Mouse (Mus musculus): ENCODE measurements around the gene Lgals3bp. TPM values are rescaled to one million over a fixed set of nuclear protein-coding genes. Genes with fewer than 3 reads are reported as not detected.

Lgals3bp gene
- total RNA-seq, 1 experiment: 1.5 TPM

DNA sequence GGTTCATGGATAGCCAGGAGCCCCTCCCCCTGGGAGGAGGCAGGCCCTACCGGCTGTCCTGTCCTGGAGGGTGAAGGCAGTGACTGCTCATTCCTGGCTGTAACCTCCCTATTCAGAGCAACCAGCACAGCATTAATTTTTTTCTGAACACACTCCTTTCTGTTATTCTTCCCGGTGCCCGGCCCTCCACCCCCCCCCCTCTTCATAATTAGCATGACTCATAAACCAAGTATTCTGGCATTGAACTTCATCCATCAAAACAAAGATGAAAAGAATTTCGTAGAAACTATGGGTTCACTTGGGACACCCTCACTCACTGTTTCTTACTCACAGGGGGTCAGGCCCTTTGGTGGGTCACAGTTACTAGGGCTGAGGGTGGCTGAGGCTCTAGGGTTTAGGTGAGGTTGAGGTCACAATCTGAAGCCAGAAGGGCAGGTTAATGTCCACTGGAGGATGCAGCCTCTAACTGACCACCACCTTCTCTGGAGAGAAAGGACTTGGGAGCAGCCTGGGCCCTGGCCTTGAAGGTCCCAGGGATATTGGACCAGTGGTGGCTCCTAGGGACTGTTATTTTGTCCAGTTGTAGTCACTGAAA, 28.5 kb upstream of the Lgals3bp start:
- peaks cover 0 to 10% of the 10 kb centered on the region in 2 experiments; a peak in 3 of 4 replicates for H3K4me1 ChIP-seq (ENCODE audit: control insufficient read depth in 2 of 2, insufficient read depth in 2 of 2, low read length in 2 of 2, poor library complexity in 1 of 2)
- H3K4me3 ChIP-seq (ENCODE audit: insufficient read depth in 1 of 2, low read depth in 1 of 2, low read length in 2 of 2, poor library complexity in 1 of 2, severe bottlenecking in 1 of 2): no peak overlapping the region
- no peaks in the 10 kb centered on the region for H3K36me3 ChIP-seq (ENCODE audit: control insufficient read depth, insufficient read depth, low read length, poor library complexity, severe bottlenecking)
- TF ChIP-seq CHD2 (IDR thresholded peaks at IDR 0.05; ENCODE audit: low read depth, low read length): no peak
- no peak overlapping the region for H3K27ac ChIP-seq (ENCODE audit: insufficient read depth, low read depth, low read length, poor library complexity, severe bottlenecking)
- H3K9ac ChIP-seq (ENCODE audit: insufficient read depth, low read depth, low read length, poor library complexity, severe bottlenecking): no peak overlapping the region
- no peaks in the 10 kb centered on the region for H3K9me3 ChIP-seq (ENCODE audit: control insufficient read depth, insufficient read depth, low read depth, low read length)
- in situ Hi-C loops (cut with MboI; ENCODE audit: low sequenced_read_pairs in 2 of 2, unreplicated experiment in 2 of 2): no loop called here
- DNase-seq (ENCODE audit: low read depth, low spot score): no peak

GRCm38 (mm10) chr11:118428944-118429709, 27.2 kb upstream of the Lgals3bp start:
- Histone ChIP-seq H3K4me3 (ENCODE audit: insufficient read depth in 1 of 2, low read depth in 1 of 2, low read length in 2 of 2, poor library complexity in 1 of 2, severe bottlenecking in 1 of 2) (no peak overlapping the region), H3K9me3 (ENCODE audit: control insufficient read depth, insufficient read depth, low read depth, low read length) (no peaks in the 10 kb centered on the region), H3K9ac (ENCODE audit: insufficient read depth, low read depth, low read length, poor library complexity, severe bottlenecking) (no peak overlapping the region), H3K36me3 (ENCODE audit: control insufficient read depth, insufficient read depth, low read length, poor library complexity, severe bottlenecking) (no peaks in the 10 kb centered on the region), H3K27ac (ENCODE audit: insufficient read depth, low read depth, low read length, poor library complexity, severe bottlenecking) (no peak overlapping the region), H3K4me1 (ENCODE audit: control insufficient read depth in 2 of 2, insufficient read depth in 2 of 2, low read length in 2 of 2, poor library complexity in 1 of 2) (peaks cover 0 to 10% of the 10 kb centered on the region in 2 experiments; a peak in 3 of 4 replicates)
- DNase-seq (ENCODE audit: low read depth, low spot score): no peak
- TF ChIP-seq MAFK (IDR thresholded peaks at IDR 0.05; ENCODE audit: insufficient read depth, low read depth, low read length): no peak
- no peak for TF ChIP-seq ZNF384 (IDR thresholded peaks at IDR 0.05; ENCODE audit: low read depth, low read length)
- TF ChIP-seq CHD2 (IDR thresholded peaks at IDR 0.05; ENCODE audit: low read depth, low read length): no peak
- TF ChIP-seq ZC3H11A (IDR thresholded peaks at IDR 0.05; ENCODE audit: borderline replicate concordance, low read depth, low read length): no peak
- TF ChIP-seq HCFC1 (IDR thresholded peaks at IDR 0.05; ENCODE audit: borderline replicate concordance, insufficient read depth, low read length): no peak
- in situ Hi-C loops (cut with MboI; ENCODE audit: low sequenced_read_pairs in 2 of 2, unreplicated experiment in 2 of 2): no loop called here

DNA sequence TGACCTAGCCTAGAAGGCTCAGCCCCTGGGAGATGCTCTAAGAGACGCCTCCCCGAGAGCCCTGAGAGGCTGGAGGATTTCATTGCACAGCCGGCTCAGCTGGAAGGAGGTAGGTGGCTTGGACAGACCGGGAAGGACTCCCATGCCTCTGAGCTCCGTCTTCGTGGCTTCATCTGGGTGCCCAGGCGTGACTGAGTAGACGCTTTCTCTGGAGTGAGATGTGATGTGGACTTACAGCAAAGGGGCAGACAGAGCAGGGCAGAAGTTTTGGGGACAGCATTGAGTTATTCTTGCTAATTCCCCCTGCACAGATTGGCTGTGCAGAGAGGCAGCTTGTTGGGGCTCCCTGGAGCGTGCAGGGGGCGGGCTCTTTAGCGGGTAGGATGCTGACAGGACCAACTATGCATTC, 26.6 kb upstream of the Lgals3bp start:
- no peak overlapping the region for H3K4me3 ChIP-seq (ENCODE audit: insufficient read depth in 1 of 2, low read depth in 1 of 2, low read length in 2 of 2, poor library complexity in 1 of 2, severe bottlenecking in 1 of 2)
- no peaks in the 10 kb centered on the region for H3K36me3 ChIP-seq (ENCODE audit: control insufficient read depth, insufficient read depth, low read length, poor library complexity, severe bottlenecking)
- TF ChIP-seq ZNF384 (IDR thresholded peaks at IDR 0.05; ENCODE audit: low read depth, low read length) (no peak), CHD2 (IDR thresholded peaks at IDR 0.05; ENCODE audit: low read depth, low read length) (no peak), HCFC1 (IDR thresholded peaks at IDR 0.05; ENCODE audit: borderline replicate concordance, insufficient read depth, low read length) (no peak), ZC3H11A (IDR thresholded peaks at IDR 0.05; ENCODE audit: borderline replicate concordance, low read depth, low read length) (no peak), MAFK (IDR thresholded peaks at IDR 0.05; ENCODE audit: insufficient read depth, low read depth, low read length) (no peak)
- H3K9ac ChIP-seq (ENCODE audit: insufficient read depth, low read depth, low read length, poor library complexity, severe bottlenecking): no peak overlapping the region
- no peaks in the 10 kb centered on the region for H3K9me3 ChIP-seq (ENCODE audit: control insufficient read depth, insufficient read depth, low read depth, low read length)
- H3K27ac ChIP-seq (ENCODE audit: insufficient read depth, low read depth, low read length, poor library complexity, severe bottlenecking): no peak overlapping the region
- in situ Hi-C loops (cut with MboI; ENCODE audit: low sequenced_read_pairs in 2 of 2, unreplicated experiment in 2 of 2): no loop called here
- DNase-seq (ENCODE audit: low read depth, low spot score): no peak
- H3K4me1 ChIP-seq (ENCODE audit: control insufficient read depth in 2 of 2, insufficient read depth in 2 of 2, low read length in 2 of 2, poor library complexity in 1 of 2): peaks cover 0 to 5% of the 10 kb centered on the region in 2 experiments; a peak in 3 of 4 replicates

- TF ChIP-seq MAFK (IDR thresholded peaks at IDR 0.05; ENCODE audit: insufficient read depth, low read depth, low read length) (no peak), ZC3H11A (IDR thresholded peaks at IDR 0.05; ENCODE audit: borderline replicate concordance, low read depth, low read length) (no peak), HCFC1 (IDR thresholded peaks at IDR 0.05; ENCODE audit: borderline replicate concordance, insufficient read depth, low read length) (no peak), CHD2 (IDR thresholded peaks at IDR 0.05; ENCODE audit: low read depth, low read length) (no peak), ZNF384 (IDR thresholded peaks at IDR 0.05; ENCODE audit: low read depth, low read length) (no peak)
- H3K9ac ChIP-seq (ENCODE audit: insufficient read depth, low read depth, low read length, poor library complexity, severe bottlenecking): no peak within 1 kb of the TSS
- DNase-seq (ENCODE audit: low read depth, low spot score): no peak
- no peak within 1 kb of the TSS for H3K4me3 ChIP-seq (ENCODE audit: insufficient read depth in 1 of 2, low read depth in 1 of 2, low read length in 2 of 2, poor library complexity in 1 of 2, severe bottlenecking in 1 of 2)
- H3K36me3 ChIP-seq (ENCODE audit: control insufficient read depth, insufficient read depth, low read length, poor library complexity, severe bottlenecking): no peaks in the 10 kb centered on the region
- in situ Hi-C loops (cut with MboI; ENCODE audit: low sequenced_read_pairs in 2 of 2, unreplicated experiment in 2 of 2): no loop called here
- H3K9me3 ChIP-seq (ENCODE audit: control insufficient read depth, insufficient read depth, low read depth, low read length): no peaks in the 10 kb centered on the region
- H3K27ac ChIP-seq (ENCODE audit: insufficient read depth, low read depth, low read length, poor library complexity, severe bottlenecking): no peak within 1 kb of the TSS
- H3K4me1 ChIP-seq (ENCODE audit: control insufficient read depth in 2 of 2, insufficient read depth in 2 of 2, low read length in 2 of 2, poor library complexity in 1 of 2): peaks cover 0 to 2% of the 10 kb centered on the region in 2 experiments; a peak in 2 of 4 replicates
Observed at GRCm38 (mm10) chr11:118427986-118428385, 26.1 kb upstream of the Lgals3bp start, which contains the start of gene C1qtnf1. C1qtnf1 (plus strand) TSS chr11:118428203.

Measured in ES-E14 (cell line).